Mouse (Mus musculus): ENCODE measurements around the gene Edil3.
"Not testable (repeated sequence)": the region's sequence is repeated elsewhere in the genome, so short reads cannot be mapped to it uniquely, and the experiment has no call there.

Gene Edil3

GRCm38 (mm10) chr13:89007696-89008427 lies 186.6 kb downstream of the Edil3 start:
- DNase-seq = no peak

- no peak for DNase-seq
Observed at GRCm38 (mm10) chr13:89012500-89012899, 191.2 kb downstream of the Edil3 start.

GRCm38 (mm10) chr13:89029817-89030539 lies 208.7 kb downstream of the Edil3 start:
- no peak for DNase-seq

GRCm38 (mm10) chr13:89035711-89036110 lies 214.4 kb downstream of the Edil3 start:
- no peak for DNase-seq

GRCm38 (mm10) chr13:89041495-89041894 lies 220.2 kb downstream of the Edil3 start:
- no peak for DNase-seq

- not testable (repeated sequence) for DNase-seq
Observed at GRCm38 (mm10) chr13:89070132-89070531, 248.9 kb downstream of the Edil3 start.

DNA sequence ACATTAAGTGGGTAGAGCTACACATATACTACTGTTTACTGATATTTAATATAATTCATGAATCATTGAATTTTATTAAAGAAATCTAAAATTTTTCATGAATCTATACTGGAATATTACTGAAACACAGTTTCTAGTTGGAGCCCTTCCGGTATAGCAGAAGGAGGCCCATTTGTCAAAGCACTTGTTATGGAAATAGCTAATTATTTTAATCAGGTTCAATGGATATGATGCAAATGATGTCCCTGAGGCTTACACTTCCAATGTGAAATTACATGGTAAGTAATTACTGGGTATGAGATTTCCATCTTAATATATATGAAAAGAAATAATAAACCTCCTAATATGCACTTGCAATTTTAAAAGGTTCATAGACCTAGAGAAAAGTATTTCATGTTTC lies 254.9 kb downstream of the Edil3 start:
- no peak for DNase-seq

DNA sequence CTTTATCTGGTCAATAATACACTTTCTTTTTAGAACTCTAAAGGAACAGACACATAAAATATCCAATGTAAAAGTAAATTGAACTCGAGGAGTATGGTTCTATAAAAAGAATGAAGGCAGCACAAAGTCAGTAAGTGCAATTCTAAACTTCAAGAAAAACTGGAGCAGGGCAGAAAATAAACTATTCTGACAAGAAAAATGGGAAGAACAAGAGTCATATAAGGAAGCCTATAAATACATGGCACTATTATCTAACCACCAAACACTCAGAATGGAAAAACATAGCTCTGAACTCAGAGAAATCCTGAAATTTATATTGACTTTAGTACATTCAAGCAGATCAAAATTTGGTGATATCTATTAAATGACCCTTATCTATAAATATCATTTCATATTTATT lies 284.6 kb downstream of the Edil3 start:
- DNase-seq = no peak

DNA sequence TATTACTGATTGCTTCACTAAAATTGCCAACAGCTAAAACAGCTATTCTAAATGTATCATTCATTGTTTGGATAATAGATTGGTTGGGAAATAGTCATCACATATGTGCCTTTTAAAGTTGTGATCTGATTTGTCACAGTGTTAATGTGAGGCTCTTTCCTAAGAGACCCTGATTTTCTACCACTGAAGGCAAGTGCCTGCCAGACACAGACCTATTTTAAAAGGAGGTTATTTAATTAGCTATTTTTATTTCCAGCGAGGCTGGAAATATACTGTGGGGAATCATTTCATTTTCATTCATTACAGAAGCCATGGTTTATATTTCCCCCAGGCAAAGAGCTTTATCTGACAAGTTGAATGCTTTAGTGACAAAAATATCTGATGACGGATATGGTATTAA lies 296.3 kb downstream of the Edil3 start:
- no peak for DNase-seq

- no peak for DNase-seq
Observed at GRCm38 (mm10) chr13:89119809-89120208, 298.5 kb downstream of the Edil3 start.

- no peak for DNase-seq
Observed at GRCm38 (mm10) chr13:89122511-89123253, 301.4 kb downstream of the Edil3 start.

- no peak for DNase-seq
Observed at GRCm38 (mm10) chr13:89123396-89123795, 302.1 kb downstream of the Edil3 start.

DNA sequence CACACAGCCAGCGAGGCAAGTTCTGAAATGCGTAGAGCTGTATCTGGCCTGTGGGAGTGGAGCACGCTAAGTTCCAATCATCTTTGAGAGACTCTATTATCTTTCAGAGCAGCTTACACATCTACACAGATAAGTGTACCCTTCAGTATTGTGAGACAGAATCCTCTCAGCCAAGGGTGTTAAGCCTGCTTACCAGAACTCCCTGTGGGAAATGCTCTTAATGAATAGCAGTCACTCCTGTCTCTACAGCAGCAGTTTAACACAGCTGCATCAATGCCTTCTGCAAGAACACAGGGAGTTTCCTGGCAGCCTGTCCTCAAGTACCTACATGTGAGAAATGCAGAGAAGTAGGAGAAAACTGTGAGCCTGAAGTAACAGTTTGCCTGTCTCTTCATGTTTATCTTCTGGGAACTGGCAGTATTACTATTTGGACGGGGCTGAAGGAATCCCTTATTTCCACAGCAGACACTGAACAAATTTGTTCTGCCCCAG lies 324.8 kb downstream of the Edil3 start:
- DNase-seq = no peak

GRCm38 (mm10) chr13:89151878-89152277 lies 330.6 kb downstream of the Edil3 start:
- DNase-seq = no peak

- DNase-seq = no peak
Observed at GRCm38 (mm10) chr13:89167960-89168359, 346.7 kb downstream of the Edil3 start.

GRCm38 (mm10) chr13:89170040-89170439 lies 348.8 kb downstream of the Edil3 start:
- no peak for DNase-seq

DNA sequence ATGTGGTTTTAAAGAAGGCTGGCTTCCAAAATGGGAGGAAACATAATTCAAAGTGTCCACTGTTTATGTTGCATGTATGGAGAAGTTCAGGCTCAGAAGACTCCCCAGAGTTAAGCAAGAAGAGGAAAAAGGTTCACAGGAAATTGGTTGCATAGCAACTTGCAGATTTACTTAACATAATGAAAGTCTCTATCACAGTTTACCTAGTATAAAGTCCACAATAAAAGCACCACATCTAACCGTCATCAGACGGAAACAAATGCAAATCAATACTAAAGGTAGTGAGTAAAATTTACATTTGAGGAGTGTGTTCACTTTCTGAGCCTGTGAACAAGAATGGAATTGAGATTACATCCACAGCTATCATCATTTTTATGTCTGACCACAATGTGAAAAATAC lies 353.9 kb downstream of the Edil3 start:
- no peak for DNase-seq

DNA sequence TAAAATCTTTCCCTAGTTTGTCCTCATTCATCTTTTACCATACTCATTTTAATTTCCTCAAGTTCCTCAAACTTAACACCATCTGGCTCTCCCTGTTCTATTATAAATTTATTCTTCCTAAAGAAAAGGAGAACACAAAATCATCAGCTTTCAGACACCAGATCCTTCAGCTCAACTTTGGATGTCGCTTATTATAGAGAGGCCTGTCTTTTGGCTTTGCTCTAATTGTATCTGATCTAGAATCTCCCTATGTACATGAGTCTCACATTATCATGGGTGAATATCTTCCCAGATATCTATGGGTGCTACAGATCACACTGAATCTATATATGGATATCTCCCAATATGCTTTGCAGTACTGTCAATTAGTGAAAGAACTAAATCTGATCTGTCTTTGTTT lies 367.8 kb downstream of the Edil3 start:
- no peak for DNase-seq

- DNase-seq = no peak
Observed at GRCm38 (mm10) chr13:89197019-89197418, 375.7 kb downstream of the Edil3 start.

GRCm38 (mm10) chr13:89199275-89199674 lies 378.0 kb downstream of the Edil3 start:
- no peak for DNase-seq

GRCm38 (mm10) chr13:89238104-89238503 lies 416.8 kb downstream of the Edil3 start:
- DNase-seq = no peak

- no peak for DNase-seq
Observed at GRCm38 (mm10) chr13:89253990-89254642, 432.8 kb downstream of the Edil3 start.

GRCm38 (mm10) chr13:89256906-89257305 lies 435.6 kb downstream of the Edil3 start:
- DNase-seq = no peak
